Mouse (Mus musculus) bone marrow, adult 2 months (tissue): ENCODE data around the gene Clec2d.

Experiments used
- CTCF ChIP-seq: fragments of 200-500 bp; IDR thresholded peaks from 2 replicates; pipeline ENCODE4 v1.5.1; 2011; ENCODE audit warnings: low read length, control low read depth; ENCODE audit not compliant: control insufficient read depth, insufficient read depth
- POLR2A ChIP-seq: fragments of 200-500 bp; IDR thresholded peaks from 2 replicates; pipeline ENCODE4 v1.6.1; 2011; ENCODE audit warnings: low read depth, mild to moderate bottlenecking, control low read depth, low read length, borderline replicate concordance; ENCODE audit not compliant: control insufficient read depth

GRCm38 (mm10) chr6:129208891-129209519 lies 28.6 kb downstream of the Clec2d start:
- TF ChIP-seq CTCF = no peak
- TF ChIP-seq POLR2A = no peak
